ENCODE assay signal across 21 mouse cellular contexts in genomic region chr11:11800304-11800703, GRCm38 (mm10).
"Had no signal": no experiment of that assay in that cellular context is flagged by ENCODE, and none has a peak within 500 bp of the region (broad histone marks: within the 10 kb centered on the region; RNA-seq: fewer than 3 reads in every experiment).

No protein-coding gene starts in this region.

- H3K9ac ChIP-seq: lung, embryonic 14.5 days; midbrain, embryonic 12.5 days; neural tube, embryonic 13.5 days; neural tube, embryonic 15.5 days; stomach, embryonic 15.5 days had no signal

- H3K4me1 ChIP-seq: midbrain, embryonic 10.5 days; midbrain, embryonic 12.5 days; neural tube, embryonic 13.5 days; neural tube, embryonic 15.5 days; stomach, embryonic 15.5 days had no signal

- H3K9me3 ChIP-seq: midbrain, embryonic 10.5 days; midbrain, embryonic 12.5 days; neural tube, embryonic 13.5 days; neural tube, embryonic 15.5 days; stomach, embryonic 15.5 days had no signal

- DNase-seq: lung, adult 18-20 months; lung, embryonic 14.5 days; lung, postnatal 10 days; lung, postnatal 4 days; midbrain, embryonic 14.5 days; retina, postnatal 1 day; right cerebral cortex, adult 18-20 months; right cerebral cortex, postnatal 25 days; right cerebral cortex, postnatal 4 days; spleen, adult 18-20 months; thymus, adult 2 months; thymus, postnatal 25 days; thymus, postnatal 4 days had no signal

- H3K27ac ChIP-seq: midbrain, embryonic 10.5 days; midbrain, embryonic 12.5 days; neural tube, embryonic 13.5 days; neural tube, embryonic 15.5 days; stomach, embryonic 15.5 days; stomach, postnatal 0 days had no signal

- H3K4me3 ChIP-seq: midbrain, embryonic 10.5 days; midbrain, embryonic 12.5 days; myocyte; neural tube, embryonic 13.5 days; neural tube, embryonic 15.5 days; stomach, embryonic 15.5 days had no signal

- H3K27me3 ChIP-seq: midbrain, embryonic 12.5 days; neural tube, embryonic 13.5 days; neural tube, embryonic 15.5 days; stomach, embryonic 15.5 days had no signal

- H3K4me2 ChIP-seq: lung, embryonic 14.5 days; midbrain, embryonic 12.5 days; neural tube, embryonic 13.5 days; neural tube, embryonic 15.5 days; stomach, embryonic 15.5 days had no signal

- ATAC-seq: midbrain, embryonic 16.5 days had no signal
